Mouse (Mus musculus) CD8-positive naive resting alpha-beta T cell, adult 57 days (primary cell): ENCODE measurements around the gene Slc5a1. TPM values are rescaled to one million over a fixed set of nuclear protein-coding genes. Genes with fewer than 3 reads are reported as not detected.

Experiments
- total RNA-seq: library from RNA; stranded (reverse); gene quantifications from one replicate; pipeline ENCODE4 v1.2.4, GENCODE M21; 2023

Slc5a1 gene
- not detected for total RNA-seq

DNA sequence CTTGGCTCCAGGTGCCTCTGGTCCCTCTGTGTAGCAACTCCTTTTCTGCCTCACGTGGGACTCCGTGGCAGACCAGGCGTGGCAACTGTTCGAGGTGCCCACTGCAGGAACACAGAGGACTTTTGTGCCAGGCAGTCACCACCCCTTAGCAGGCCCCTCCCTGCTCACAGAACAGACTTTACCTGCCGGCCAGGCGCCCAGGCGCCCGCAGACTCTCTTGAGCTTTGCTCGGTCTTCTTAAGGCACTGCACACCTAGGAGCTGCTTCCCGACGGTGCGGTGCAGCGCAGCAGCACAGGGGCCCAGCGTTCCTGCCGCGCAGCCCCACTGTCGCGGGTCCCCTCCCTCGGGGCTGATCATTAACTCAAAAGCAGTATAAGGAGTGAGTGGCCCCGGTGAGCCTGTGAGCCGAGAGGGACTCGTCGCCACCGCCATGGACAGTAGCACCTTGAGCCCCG is at the start of gene Slc5a1:
Gene Slc5a1, plus strand, starts transcription at position 195 of the 457 bp plus-strand sequence.

Other genes with a start within 250 kb of the Slc5a1 start
- gene Prr14l, start 250.0 kb upstream of the Slc5a1 start, total RNA-seq, result 54.5 TPM
- 41.5 TPM for gene Depdc5, start 240.5 kb upstream of the Slc5a1 start, total RNA-seq
- gene Ywhah, start 85.4 kb upstream of the Slc5a1 start, total RNA-seq, result 119 TPM
- not detected for gene Spon2, start 114.2 kb downstream of the Slc5a1 start, total RNA-seq
- gene Ctbp1, start 170.8 kb downstream of the Slc5a1 start, total RNA-seq, result 227 TPM
- 73.8 TPM for gene Maea, start 231.3 kb downstream of the Slc5a1 start, total RNA-seq